Mouse (Mus musculus): ENCODE measurements around the gene Cpm. TPM values are rescaled to one million over a fixed set of nuclear protein-coding genes. Genes with fewer than 3 reads are reported as not detected.
"Not testable (repeated sequence)": the region's sequence is repeated elsewhere in the genome, so short reads cannot be mapped to it uniquely, and the experiment has no call there.

Cpm gene
- polyA plus RNA-seq, 1 experiment from 2014 or later, result 5.4 TPM

- not testable (repeated sequence) for H3K27ac ChIP-seq (replicated peaks); H3K4me1 ChIP-seq; DNase-seq (ENCODE audit: low spot score); H3K36me3 ChIP-seq; H3K27me3 ChIP-seq (ENCODE audit: low read depth, poor library complexity, severe bottlenecking); H3K4me3 ChIP-seq; H3K9me3 ChIP-seq (replicated peaks)
- WGBS, result 91% methylated on average over 11 of the region's 11 CpGs
These were observed 40.7 kb upstream of the Cpm start for GRCm38 (mm10) chr10:117588416-117589143.

GRCm38 (mm10) chr10:117589144-117589940 is 40.0 kb upstream of the Cpm start:
- Histone ChIP-seq H3K36me3 (no peaks in the 10 kb centered on the region), H3K4me1 (0 out of 2 replicates have a peak, but pooled peaks cover 3% of the 10 kb centered on the region), H3K4me3 (no peak overlapping the region), H3K27ac (replicated peaks) (no peak overlapping the region), H3K9me3 (replicated peaks) (no peaks in the 10 kb centered on the region), H3K27me3 (ENCODE audit: low read depth, poor library complexity, severe bottlenecking) (no peaks in the 10 kb centered on the region)
- DNase-seq (ENCODE audit: low spot score), result no peak
- WGBS, result 90% methylated on average over 8 of the region's 8 CpGs

DNA sequence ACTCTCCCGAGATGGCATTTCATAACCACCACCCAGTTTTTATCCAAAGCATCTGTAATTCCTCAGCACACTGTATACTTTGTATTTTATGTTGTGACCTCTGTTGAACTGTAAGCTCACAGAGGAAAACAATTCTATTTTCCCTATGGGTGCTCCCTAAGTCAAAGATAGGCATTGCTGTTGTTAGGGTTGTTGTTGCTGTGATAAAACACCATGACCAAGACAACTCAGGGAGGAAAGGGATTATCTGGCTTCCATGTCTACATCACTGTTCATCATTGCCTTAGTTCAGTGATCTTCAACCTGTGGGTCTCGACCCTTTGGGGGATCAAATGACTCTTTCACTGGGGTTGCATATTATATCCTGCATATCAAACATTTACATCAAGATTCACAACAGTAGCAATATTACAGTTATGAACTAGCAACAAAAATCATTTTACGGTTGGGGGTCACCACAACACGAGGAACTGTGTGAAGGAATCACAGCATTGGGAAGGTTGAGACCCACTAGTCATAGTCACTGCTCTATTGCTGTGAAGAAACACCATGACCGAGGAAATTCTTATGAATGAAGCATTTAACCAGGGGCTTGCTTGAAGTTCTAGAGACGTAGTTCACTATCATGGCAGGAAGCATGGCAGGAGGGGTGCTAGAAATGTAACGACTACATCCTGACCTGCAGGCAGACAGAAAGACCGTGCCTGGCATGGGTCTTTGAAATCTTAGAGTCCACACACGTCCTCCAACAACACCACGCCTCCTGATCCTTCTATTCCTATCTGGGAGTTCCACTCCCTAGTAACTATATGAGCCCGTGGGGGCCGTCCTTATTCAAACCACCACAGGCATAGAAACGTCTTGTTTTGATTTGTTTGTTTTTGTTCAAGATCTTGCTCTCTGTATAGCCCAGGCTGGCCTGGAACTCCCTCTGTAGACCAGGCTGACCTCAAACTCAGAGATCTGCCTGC is 38.7 kb upstream of the Cpm start:
- H3K4me1 ChIP-seq, result 0 out of 2 replicates have a peak, but pooled peaks cover 3% of the 10 kb centered on the region
- no peaks in the 10 kb centered on the region for H3K9me3 ChIP-seq (replicated peaks)
- 82% methylated on average over 13 of the region's 13 CpGs for WGBS
- H3K4me3 ChIP-seq, result no peak overlapping the region
- no peak overlapping the region for H3K27ac ChIP-seq (replicated peaks)
- H3K27me3 ChIP-seq (ENCODE audit: low read depth, poor library complexity, severe bottlenecking), result no peaks in the 10 kb centered on the region
- no peaks in the 10 kb centered on the region for H3K36me3 ChIP-seq
- DNase-seq (ENCODE audit: low spot score), result no peak

DNA sequence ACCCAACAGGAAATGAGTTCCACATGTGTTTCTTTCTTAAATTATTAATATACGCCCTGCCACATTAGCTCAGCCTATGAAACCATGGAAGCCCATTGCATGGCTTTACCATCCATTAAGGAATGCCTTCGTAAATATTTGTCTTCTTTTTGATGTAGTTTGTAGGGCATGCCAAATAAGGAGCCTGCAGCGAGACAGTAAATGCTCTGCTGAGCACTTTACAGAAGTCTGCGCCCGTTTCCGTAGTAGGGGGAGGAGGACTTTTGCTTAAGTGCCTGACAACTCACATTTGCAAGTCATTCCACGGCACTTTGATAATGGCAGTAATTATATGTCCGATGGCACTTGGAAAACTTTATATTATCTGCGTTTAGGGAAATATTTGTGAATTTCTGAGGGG is 37.5 kb upstream of the Cpm start:
- Histone ChIP-seq H3K27me3 (ENCODE audit: low read depth, poor library complexity, severe bottlenecking) (no peaks in the 10 kb centered on the region), H3K9me3 (replicated peaks) (no peaks in the 10 kb centered on the region), H3K4me1 (0 out of 2 replicates have a peak, but pooled peaks cover 3% of the 10 kb centered on the region), H3K27ac (replicated peaks) (no peak overlapping the region), H3K36me3 (no peaks in the 10 kb centered on the region), H3K4me3 (no peak overlapping the region)
- no peak for DNase-seq (ENCODE audit: low spot score)
- 73% methylated on average over 9 of the region's 9 CpGs for WGBS

DNA sequence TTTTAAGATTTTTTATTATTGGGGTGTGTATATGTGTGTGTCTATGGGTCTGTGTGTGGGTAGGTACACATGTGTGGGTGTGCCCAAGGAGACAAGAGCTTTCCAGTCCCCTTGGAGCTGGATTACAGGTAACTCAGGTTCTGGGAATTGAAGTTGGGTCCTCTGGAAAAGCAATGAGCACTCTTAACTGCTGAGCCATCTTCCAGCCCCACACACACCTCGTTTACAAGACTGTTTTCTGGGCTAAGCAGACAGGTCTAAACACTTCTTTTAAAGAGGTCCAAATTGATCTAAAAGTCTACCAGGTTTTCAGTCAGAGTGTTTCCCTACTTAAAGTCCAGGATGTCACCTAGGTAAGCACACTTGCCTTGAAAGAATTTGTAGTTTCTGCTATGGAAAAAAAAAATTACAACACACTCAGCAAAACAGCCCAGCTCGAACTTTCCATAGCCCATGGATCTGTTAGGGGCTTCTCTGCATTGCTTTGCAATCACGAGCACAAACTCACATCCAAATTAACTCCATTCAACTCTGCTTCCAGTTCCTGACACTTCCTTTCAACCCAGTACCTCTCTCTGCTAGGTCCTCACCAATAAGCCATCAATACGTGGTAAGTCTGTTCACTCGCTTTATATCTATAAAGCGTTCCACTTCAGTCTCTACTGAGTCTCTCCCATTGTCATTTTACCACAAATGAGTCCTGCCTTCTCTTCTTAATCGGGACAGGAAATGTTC is 36.8 kb upstream of the Cpm start:
- WGBS, result 83% methylated on average over 7 of the region's 7 CpGs
- DNase-seq (ENCODE audit: low spot score), result no peak
- no peak overlapping the region for H3K4me3 ChIP-seq

DNA sequence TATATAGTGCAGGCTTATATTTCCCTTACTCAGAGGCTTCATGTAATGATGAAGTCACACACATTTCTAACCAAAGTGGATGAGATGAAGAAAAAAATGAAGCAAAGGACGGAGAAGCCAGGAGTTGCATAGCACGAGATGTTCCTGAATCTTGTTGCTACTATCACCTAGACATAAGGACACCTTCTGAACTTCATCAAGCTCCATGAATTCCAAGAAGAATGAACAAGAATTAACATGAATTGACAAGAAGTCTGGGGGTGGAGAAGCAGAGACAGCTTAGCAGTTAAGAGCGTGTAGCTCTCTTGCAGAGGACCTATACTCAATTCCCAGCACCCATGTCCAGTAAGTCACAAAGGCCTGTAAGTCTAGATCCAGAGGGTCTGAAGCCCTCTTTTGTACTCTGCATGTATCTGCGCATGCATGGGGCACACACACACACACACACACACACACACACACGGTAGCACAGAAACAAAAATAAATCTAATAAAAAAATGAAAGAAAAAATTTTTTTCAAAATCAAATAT is 36.2 kb upstream of the Cpm start:
- no peaks in the 10 kb centered on the region for H3K36me3 ChIP-seq
- H3K27me3 ChIP-seq (ENCODE audit: low read depth, poor library complexity, severe bottlenecking), result no peaks in the 10 kb centered on the region
- no peaks in the 10 kb centered on the region for H3K9me3 ChIP-seq (replicated peaks)
- no peak overlapping the region for H3K4me3 ChIP-seq
- no peaks in the 10 kb centered on the region for H3K4me1 ChIP-seq
- no peak for DNase-seq (ENCODE audit: low spot score)
- 91% methylated on average over 5 of the region's 5 CpGs for WGBS
- H3K27ac ChIP-seq (replicated peaks), result no peak overlapping the region

More for the DNA sequence above, 36.8 kb upstream of the Cpm start:
- no peaks in the 10 kb centered on the region for H3K9me3 ChIP-seq (replicated peaks)
- no peak overlapping the region for H3K27ac ChIP-seq (replicated peaks)
- H3K36me3 ChIP-seq, result no peaks in the 10 kb centered on the region
- no peaks in the 10 kb centered on the region for H3K4me1 ChIP-seq
- no peaks in the 10 kb centered on the region for H3K27me3 ChIP-seq (ENCODE audit: low read depth, poor library complexity, severe bottlenecking)

- Histone ChIP-seq H3K9me3 (replicated peaks) (no peaks in the 10 kb centered on the region), H3K27me3 (ENCODE audit: low read depth, poor library complexity, severe bottlenecking) (no peaks in the 10 kb centered on the region), H3K36me3 (no peaks in the 10 kb centered on the region), H3K27ac (replicated peaks) (no peak overlapping the region), H3K4me1 (no peaks in the 10 kb centered on the region), H3K4me3 (no peak overlapping the region)
- 93% methylated on average over 13 of the region's 13 CpGs for WGBS
- no peak for DNase-seq (ENCODE audit: low spot score)
These were observed 35.4 kb upstream of the Cpm start for GRCm38 (mm10) chr10:117593857-117594256.

DNA sequence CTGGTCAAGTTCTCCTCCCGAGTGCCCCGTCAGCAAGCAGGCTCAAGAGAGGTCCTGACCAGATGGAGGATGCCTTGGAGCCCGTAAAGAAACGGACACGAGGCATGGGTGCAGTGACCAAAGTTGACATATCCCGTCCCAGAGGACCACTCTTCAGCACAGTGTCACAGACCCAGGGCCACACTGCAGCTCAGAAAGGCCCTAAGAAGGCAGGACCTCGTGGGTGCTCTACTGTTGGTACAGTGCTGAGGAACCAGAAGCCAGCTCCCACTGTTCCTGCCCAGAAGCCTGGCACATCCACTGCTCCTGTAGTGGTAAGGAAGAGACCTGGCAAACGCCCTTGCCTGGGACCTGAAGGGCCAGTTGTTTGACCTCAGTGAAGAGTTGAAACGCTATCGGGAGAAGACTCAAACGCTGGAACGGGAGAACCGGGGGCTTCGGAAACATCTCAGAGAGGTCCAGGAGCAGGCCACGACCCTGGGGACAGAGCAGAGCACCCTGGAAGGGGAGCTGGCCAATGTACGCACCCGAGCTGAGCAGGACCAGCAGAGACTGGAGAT is 34.9 kb upstream of the Cpm start:
- no peaks in the 10 kb centered on the region for H3K9me3 ChIP-seq (replicated peaks)
- DNase-seq (ENCODE audit: low spot score), result no peak
- H3K4me1 ChIP-seq, result no peaks in the 10 kb centered on the region
- no peaks in the 10 kb centered on the region for H3K27me3 ChIP-seq (ENCODE audit: low read depth, poor library complexity, severe bottlenecking)
- no peak overlapping the region for H3K4me3 ChIP-seq
- WGBS, result 92% methylated on average over 17 of the region's 17 CpGs
- no peak overlapping the region for H3K27ac ChIP-seq (replicated peaks)
- no peaks in the 10 kb centered on the region for H3K36me3 ChIP-seq

- no peak for DNase-seq (ENCODE audit: low spot score)
- no peak overlapping the region for H3K4me3 ChIP-seq
- no peak overlapping the region for H3K27ac ChIP-seq (replicated peaks)
- H3K9me3 ChIP-seq (replicated peaks), result no peaks in the 10 kb centered on the region
- no peaks in the 10 kb centered on the region for H3K27me3 ChIP-seq (ENCODE audit: low read depth, poor library complexity, severe bottlenecking)
- H3K4me1 ChIP-seq, result no peaks in the 10 kb centered on the region
- 90% methylated on average over 13 of the region's 13 CpGs for WGBS
- no peaks in the 10 kb centered on the region for H3K36me3 ChIP-seq
These were observed 34.4 kb upstream of the Cpm start for GRCm38 (mm10) chr10:117594913-117595312.

- H3K27ac ChIP-seq (replicated peaks), result no peak overlapping the region
- no peaks in the 10 kb centered on the region for H3K27me3 ChIP-seq (ENCODE audit: low read depth, poor library complexity, severe bottlenecking)
- no peak for DNase-seq (ENCODE audit: low spot score)
- H3K4me1 ChIP-seq, result no peaks in the 10 kb centered on the region
- H3K36me3 ChIP-seq, result no peaks in the 10 kb centered on the region
- H3K4me3 ChIP-seq, result no peak overlapping the region
- H3K9me3 ChIP-seq (replicated peaks), result no peaks in the 10 kb centered on the region
- WGBS, result 81% methylated on average over 13 of the region's 13 CpGs
These were observed 33.7 kb upstream of the Cpm start for GRCm38 (mm10) chr10:117595442-117596164.

DNA sequence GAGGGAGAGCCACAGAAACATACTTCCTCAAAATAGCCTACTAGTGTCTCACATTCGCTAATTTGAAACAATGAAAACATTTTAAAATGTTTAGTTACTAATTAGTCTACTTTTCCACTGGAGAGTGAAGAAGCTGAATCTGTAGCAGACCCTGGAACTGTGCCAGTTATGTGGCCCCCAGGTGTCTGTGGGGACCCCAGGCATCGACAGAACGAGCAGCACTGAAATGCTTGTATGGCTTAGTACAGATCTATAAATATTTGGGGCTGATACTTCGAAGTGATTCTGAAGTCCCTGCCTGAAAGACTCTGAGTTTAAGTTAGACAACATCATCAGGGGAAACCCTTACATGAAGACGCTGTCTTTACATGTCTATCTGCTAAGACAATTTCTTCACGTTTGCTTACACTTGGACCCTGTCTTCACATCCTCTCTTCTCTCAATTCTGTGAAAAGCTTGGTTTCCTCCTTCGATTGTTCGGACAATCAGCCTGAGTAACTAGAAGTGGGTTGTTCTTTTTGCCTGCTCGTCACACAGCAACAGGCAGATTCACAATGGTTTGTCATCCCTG is 33.0 kb upstream of the Cpm start:
- H3K27me3 ChIP-seq (ENCODE audit: low read depth, poor library complexity, severe bottlenecking), result no peaks in the 10 kb centered on the region
- WGBS, result 88% methylated on average over 9 of the region's 9 CpGs
- no peak overlapping the region for H3K27ac ChIP-seq (replicated peaks)
- H3K4me1 ChIP-seq, result no peaks in the 10 kb centered on the region
- no peak overlapping the region for H3K4me3 ChIP-seq
- H3K36me3 ChIP-seq, result no peaks in the 10 kb centered on the region
- H3K9me3 ChIP-seq (replicated peaks), result no peaks in the 10 kb centered on the region
- no peak for DNase-seq (ENCODE audit: low spot score)
